Mouse (Mus musculus): ENCODE results near the gene Wwox. TPM values are rescaled to one million over a fixed set of nuclear protein-coding genes. Genes with fewer than 3 reads are reported as not detected.

Wwox gene
- polyA plus RNA-seq, 1 experiment: 4.7 TPM

GRCm38 (mm10) chr8:115081302-115082207 lies 642.1 kb downstream of the Wwox start:
- H3K4me3 ChIP-seq (replicated peaks): no peak overlapping the region
- no peaks in the 10 kb centered on the region for H3K4me1 ChIP-seq
- TF ChIP-seq FLI1 (IDR thresholded peaks at IDR 0.05; ENCODE audit: low read length) (no peak), GATA1 (IDR thresholded peaks at IDR 0.05; ENCODE audit: borderline replicate concordance, low read length) (no peak)
- no peaks in the 10 kb centered on the region for H3K36me3 ChIP-seq (replicated peaks; ENCODE audit: low read length)
- no peaks in the 10 kb centered on the region for H3K27me3 ChIP-seq (replicated peaks)
- H3K9me3 ChIP-seq: peaks cover 66% of the 10 kb centered on the region

GRCm38 (mm10) chr8:115088162-115088561 lies 648.7 kb downstream of the Wwox start:
- no peaks in the 10 kb centered on the region for H3K36me3 ChIP-seq (replicated peaks; ENCODE audit: low read length)
- no peak overlapping the region for H3K4me3 ChIP-seq (replicated peaks)
- no peaks in the 10 kb centered on the region for H3K4me1 ChIP-seq
- H3K9me3 ChIP-seq: peaks cover 74% of the 10 kb centered on the region
- H3K27me3 ChIP-seq (replicated peaks): no peaks in the 10 kb centered on the region
- no peak for TF ChIP-seq GATA1 (IDR thresholded peaks at IDR 0.05; ENCODE audit: borderline replicate concordance, low read length)

GRCm38 (mm10) chr8:115089744-115090143 lies 650.3 kb downstream of the Wwox start:
- TF ChIP-seq FLI1 (IDR thresholded peaks at IDR 0.05; ENCODE audit: low read length) (no peak), GATA1 (IDR thresholded peaks at IDR 0.05; ENCODE audit: borderline replicate concordance, low read length) (no peak)
- Histone ChIP-seq H3K9me3 (peaks cover 74% of the 10 kb centered on the region), H3K4me1 (no peaks in the 10 kb centered on the region), H3K36me3 (replicated peaks; ENCODE audit: low read length) (no peaks in the 10 kb centered on the region), H3K4me3 (replicated peaks) (no peak overlapping the region), H3K27me3 (replicated peaks) (no peaks in the 10 kb centered on the region)

GRCm38 (mm10) chr8:115090202-115090601 lies 650.7 kb downstream of the Wwox start:
- no peaks in the 10 kb centered on the region for H3K4me1 ChIP-seq
- H3K9me3 ChIP-seq: peaks cover 70% of the 10 kb centered on the region
- TF ChIP-seq FLI1 (IDR thresholded peaks at IDR 0.05; ENCODE audit: low read length) (no peak), GATA1 (IDR thresholded peaks at IDR 0.05; ENCODE audit: borderline replicate concordance, low read length) (no peak)
- no peak overlapping the region for H3K4me3 ChIP-seq (replicated peaks)
- no peaks in the 10 kb centered on the region for H3K36me3 ChIP-seq (replicated peaks; ENCODE audit: low read length)
- no peaks in the 10 kb centered on the region for H3K27me3 ChIP-seq (replicated peaks)

GRCm38 (mm10) chr8:115095548-115095947 lies 656.1 kb downstream of the Wwox start:
- H3K4me1 ChIP-seq: no peaks in the 10 kb centered on the region
- no peaks in the 10 kb centered on the region for H3K27me3 ChIP-seq (replicated peaks)
- no peak for TF ChIP-seq FLI1 (IDR thresholded peaks at IDR 0.05; ENCODE audit: low read length)
- TF ChIP-seq GATA1 (IDR thresholded peaks at IDR 0.05; ENCODE audit: borderline replicate concordance, low read length): no peak
- H3K9me3 ChIP-seq: peaks cover 34% of the 10 kb centered on the region
- no peak overlapping the region for H3K4me3 ChIP-seq (replicated peaks)
- H3K36me3 ChIP-seq (replicated peaks; ENCODE audit: low read length): no peaks in the 10 kb centered on the region

GRCm38 (mm10) chr8:115097988-115098562 lies 658.6 kb downstream of the Wwox start:
- no peak for TF ChIP-seq FLI1 (IDR thresholded peaks at IDR 0.05; ENCODE audit: low read length)
- no peak for TF ChIP-seq GATA1 (IDR thresholded peaks at IDR 0.05; ENCODE audit: borderline replicate concordance, low read length)
- no peaks in the 10 kb centered on the region for H3K27me3 ChIP-seq (replicated peaks)
- no peaks in the 10 kb centered on the region for H3K4me1 ChIP-seq
- no peak overlapping the region for H3K4me3 ChIP-seq (replicated peaks)
- peaks cover 23% of the 10 kb centered on the region for H3K9me3 ChIP-seq
- no peaks in the 10 kb centered on the region for H3K36me3 ChIP-seq (replicated peaks; ENCODE audit: low read length)

- no peaks in the 10 kb centered on the region for H3K36me3 ChIP-seq (replicated peaks; ENCODE audit: low read length)
- peaks cover 31% of the 10 kb centered on the region for H3K9me3 ChIP-seq
- no peaks in the 10 kb centered on the region for H3K27me3 ChIP-seq (replicated peaks)
- no peak for TF ChIP-seq GATA1 (IDR thresholded peaks at IDR 0.05; ENCODE audit: borderline replicate concordance, low read length)
- no peak for TF ChIP-seq FLI1 (IDR thresholded peaks at IDR 0.05; ENCODE audit: low read length)
- H3K4me3 ChIP-seq (replicated peaks): no peak overlapping the region
- H3K4me1 ChIP-seq: no peaks in the 10 kb centered on the region
These were observed 669.9 kb downstream of the Wwox start for GRCm38 (mm10) chr8:115109309-115109708.

- TF ChIP-seq GATA1 (IDR thresholded peaks at IDR 0.05; ENCODE audit: borderline replicate concordance, low read length): no peak
- no peak for TF ChIP-seq FLI1 (IDR thresholded peaks at IDR 0.05; ENCODE audit: low read length)
- Histone ChIP-seq H3K36me3 (replicated peaks; ENCODE audit: low read length) (no peaks in the 10 kb centered on the region), H3K4me3 (replicated peaks) (no peak overlapping the region), H3K9me3 (peaks cover 34% of the 10 kb centered on the region), H3K27me3 (replicated peaks) (no peaks in the 10 kb centered on the region), H3K4me1 (no peaks in the 10 kb centered on the region)
These were observed 671.0 kb downstream of the Wwox start for GRCm38 (mm10) chr8:115110423-115110822.

- Histone ChIP-seq H3K9me3 (peaks cover 39% of the 10 kb centered on the region), H3K4me1 (no peaks in the 10 kb centered on the region), H3K27me3 (replicated peaks) (no peaks in the 10 kb centered on the region), H3K4me3 (replicated peaks) (no peak overlapping the region), H3K36me3 (replicated peaks; ENCODE audit: low read length) (no peaks in the 10 kb centered on the region)
- no peak for TF ChIP-seq FLI1 (IDR thresholded peaks at IDR 0.05; ENCODE audit: low read length)
These were observed 672.6 kb downstream of the Wwox start for GRCm38 (mm10) chr8:115112062-115112461.

GRCm38 (mm10) chr8:115114498-115114897 lies 675.0 kb downstream of the Wwox start:
- no peak overlapping the region for H3K4me3 ChIP-seq (replicated peaks)
- H3K36me3 ChIP-seq (replicated peaks; ENCODE audit: low read length): no peaks in the 10 kb centered on the region
- H3K9me3 ChIP-seq: peaks cover 43% of the 10 kb centered on the region
- no peaks in the 10 kb centered on the region for H3K27me3 ChIP-seq (replicated peaks)
- no peaks in the 10 kb centered on the region for H3K4me1 ChIP-seq
- TF ChIP-seq GATA1 (IDR thresholded peaks at IDR 0.05; ENCODE audit: borderline replicate concordance, low read length) (no peak), FLI1 (IDR thresholded peaks at IDR 0.05; ENCODE audit: low read length) (no peak)

Data from megakaryocyte, embryonic 14.5 days (primary cell).